Mouse (Mus musculus) gastrocnemius, postnatal 14 days (tissue): ENCODE data around the gene Tubb4a. TPM values are rescaled to one million over a fixed set of nuclear protein-coding genes. Genes with fewer than 3 reads are reported as not detected.
A peak's percentile ranks its signal among the peaks of the same experiment; 100 is the strongest.
"Not testable (repeated sequence)": the region's sequence is repeated elsewhere in the genome, so short reads cannot be mapped to it uniquely, and the experiment has no call there.

Experiments used
- DNase-seq: peaks from one replicate; pipeline ENCODE4 v3.0.0; 2021; ENCODE audit warnings: mixed read lengths
- intact Hi-C: fragments of 180-260 bp; cut with DNase I; formaldehyde crosslinking; loops from one replicate; pipeline ENCODE4 v1.15.1; 2025; ENCODE audit warnings: low total_unique reads
- long read RNA-seq, 2 experiments: library from polyadenylated mRNA; stranded (forward); transcript quantifications; one replicate each; pipeline ENCODE4 v2.0.0; 2021
- total RNA-seq, 2 experiments: library from RNA; stranded (reverse); gene quantifications; 2 replicates each; pipeline ENCODE4 v1.2.3; 2021

The Tubb4a gene
- 1 to 10 TPM; 1.5 to 3.3 TPM for total RNA-seq
- long read RNA-seq, experiment 1, partial matches to known transcripts: 0 of 2 reads
- long read RNA-seq, experiment 1, other reads (novel, unspliced or antisense): 0 of 2 reads
- long read RNA-seq, experiment 2, partial matches to known transcripts: 0 of 1 reads
- long read RNA-seq, experiment 2, other reads (novel, unspliced or antisense): 0 of 1 reads

DNA sequence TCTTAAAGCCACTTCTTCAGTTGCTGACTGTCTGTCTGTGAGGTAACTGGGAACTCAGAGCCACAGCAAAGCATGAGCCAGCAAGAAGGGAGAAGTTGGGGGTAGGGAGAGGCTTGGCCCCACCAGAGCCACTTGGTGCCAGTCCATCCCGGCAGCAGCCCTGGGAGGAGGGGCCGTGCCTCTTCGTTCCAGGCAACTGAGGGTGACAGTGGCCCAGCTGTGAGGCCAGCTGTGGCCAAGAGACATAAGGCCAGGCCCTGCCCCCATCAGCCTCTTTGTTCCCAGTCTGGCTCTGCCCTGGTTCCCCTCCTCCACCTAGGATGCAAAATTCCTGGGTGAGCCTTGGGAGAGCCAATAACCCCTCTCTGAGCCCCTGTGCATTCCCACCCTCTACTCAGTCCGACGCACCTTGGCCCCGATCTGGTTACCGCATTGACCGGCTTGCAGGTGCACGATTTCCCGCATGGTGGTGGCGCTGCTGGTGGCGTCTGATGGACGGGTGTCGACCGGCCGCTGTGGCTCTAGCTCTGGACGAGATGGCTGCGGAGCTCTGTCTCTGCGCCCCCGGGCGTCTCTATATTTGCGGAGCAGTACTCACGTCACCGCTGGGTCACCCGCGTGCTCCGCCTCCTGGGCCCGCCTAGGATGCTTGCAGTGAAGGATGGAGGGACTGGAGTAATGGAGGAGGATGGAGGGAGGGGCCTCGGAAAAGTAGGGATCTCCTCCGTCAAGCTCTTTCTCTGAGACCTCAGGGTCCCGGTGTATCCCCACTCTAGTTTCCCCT lies at the start of gene Tubb4a:
TSS of gene Tubb4a (minus strand) at position 734 of the 784 bp plus-strand sequence.
- intact Hi-C loops: no loop called here
- DNase-seq: peak; percentile 50

DNA sequence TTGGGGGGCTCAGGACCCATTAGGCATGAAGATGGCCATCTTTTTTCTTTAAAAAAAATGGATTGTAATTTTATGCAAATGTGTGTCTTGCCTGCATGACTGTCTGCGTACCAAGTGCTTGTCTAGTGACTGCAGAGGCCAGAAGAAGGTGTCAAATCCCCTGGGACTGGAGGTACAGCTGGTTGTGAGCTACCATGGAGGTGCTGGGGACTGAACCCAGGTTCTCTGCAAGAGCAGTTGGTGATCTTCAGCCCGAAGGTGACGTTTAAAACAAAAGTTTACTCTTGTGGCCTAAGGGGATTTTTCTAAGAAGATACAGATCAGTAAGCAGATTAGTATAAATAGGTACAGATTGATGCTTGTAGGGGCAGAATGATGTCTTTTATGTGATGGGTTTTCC lies 48.1 kb upstream of the Tubb4a start:
- intact Hi-C loops: no loop called here

DNA sequence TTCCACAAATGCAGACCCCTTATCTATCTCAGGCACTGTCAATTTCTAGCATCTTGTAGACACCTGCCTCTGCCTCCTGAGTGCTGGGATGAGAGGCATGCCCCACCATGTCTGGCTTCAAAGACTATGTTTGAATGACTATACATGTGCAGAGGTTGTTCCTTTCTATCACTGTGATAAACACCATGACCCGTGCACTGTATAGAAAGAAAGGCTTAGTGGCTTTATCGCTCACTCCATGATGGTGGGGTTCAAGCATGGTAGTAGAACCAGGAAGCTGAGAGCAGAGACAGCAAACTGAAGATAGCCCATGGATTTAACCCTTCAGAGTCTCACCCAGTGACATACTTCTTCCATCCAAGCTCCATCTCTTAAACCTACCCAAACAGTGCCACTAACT lies 47.1 kb upstream of the Tubb4a start:
- DNase-seq: no peak
- intact Hi-C loops: no loop called here

More for the DNA sequence above, 48.1 kb upstream of the Tubb4a start:
- no peak for DNase-seq

DNA sequence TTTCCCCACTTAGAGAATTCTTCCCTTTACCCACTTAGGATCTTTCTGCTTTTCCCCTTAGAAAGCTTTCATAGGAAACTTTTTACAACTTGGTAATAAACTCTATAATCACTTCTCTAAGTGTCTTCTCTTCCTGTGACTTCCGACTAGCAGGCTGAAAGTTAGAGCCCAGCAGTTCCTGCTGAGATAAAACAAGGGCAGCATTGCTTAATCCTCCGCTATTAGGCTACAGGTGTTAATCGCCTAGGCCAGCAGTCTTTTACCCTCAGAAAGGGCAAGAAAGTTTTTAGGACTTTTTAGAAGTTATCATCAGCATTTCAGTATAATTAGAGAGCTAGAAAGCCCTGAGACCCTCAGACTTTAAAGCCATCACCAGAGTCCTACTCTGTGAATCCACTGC lies 46.4 kb upstream of the Tubb4a start:
- intact Hi-C loops, DNase-seq: not testable (repeated sequence)

DNA sequence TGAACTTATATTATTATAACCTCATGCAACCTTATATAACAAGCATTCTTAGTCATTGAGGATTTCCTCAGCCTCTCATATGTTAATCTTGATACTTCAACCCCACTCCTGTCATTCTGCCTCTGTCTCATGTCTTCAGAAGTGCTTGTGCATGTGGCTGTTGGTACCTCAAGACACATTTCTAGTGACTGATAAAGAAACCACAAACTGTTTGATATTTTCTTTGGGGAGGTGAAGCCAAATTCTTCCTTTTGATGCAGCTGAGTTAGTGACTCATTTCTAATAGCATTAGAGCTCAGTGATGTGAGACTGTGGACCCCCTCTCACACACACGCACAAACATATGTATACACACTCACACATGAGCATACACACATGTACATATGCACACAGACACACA lies 44.2 kb upstream of the Tubb4a start:
- intact Hi-C loops: loop anchor here (2.0 kb wide), 1 partner anchor 75 kb away; no protein-coding TSS in a partner anchor
- no peak for DNase-seq

DNA sequence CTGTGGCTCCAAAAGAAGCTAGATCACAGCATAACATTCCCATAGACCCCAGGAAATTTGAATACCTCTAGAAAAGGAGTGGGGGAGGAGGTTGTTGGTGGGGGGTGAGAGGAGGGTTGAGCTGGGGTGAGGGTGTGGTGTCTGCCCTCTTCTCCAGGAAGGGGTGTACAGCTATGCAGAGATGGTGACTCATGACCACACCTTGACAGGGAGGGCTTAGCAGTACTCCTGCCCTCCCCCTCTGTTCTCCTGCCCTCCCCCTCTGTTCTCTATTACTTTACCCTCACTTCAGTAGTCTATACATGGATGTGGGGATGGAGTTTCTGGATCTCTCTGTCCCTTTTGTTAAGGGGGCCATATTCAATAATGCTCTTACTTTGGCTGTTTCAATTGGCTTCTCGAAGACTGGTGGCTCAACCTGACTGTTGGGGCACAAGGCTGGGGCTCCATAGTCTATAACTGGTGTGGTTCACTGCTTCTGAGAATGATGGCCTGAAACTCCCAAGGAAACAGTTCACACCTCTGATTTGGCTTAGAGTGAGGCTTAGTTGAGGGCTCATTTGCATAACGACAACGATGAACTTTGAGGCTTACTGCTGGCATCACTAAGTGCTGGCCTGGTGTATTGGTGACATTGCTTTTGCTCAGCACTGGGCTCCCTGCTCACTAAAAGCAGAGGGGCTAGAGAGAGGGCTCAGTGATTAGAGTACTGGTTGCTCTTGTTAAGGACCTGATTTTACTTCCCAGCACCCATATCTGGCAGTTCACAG lies 38.5 kb upstream of the Tubb4a start:
- intact Hi-C loops: no loop called here

DNA sequence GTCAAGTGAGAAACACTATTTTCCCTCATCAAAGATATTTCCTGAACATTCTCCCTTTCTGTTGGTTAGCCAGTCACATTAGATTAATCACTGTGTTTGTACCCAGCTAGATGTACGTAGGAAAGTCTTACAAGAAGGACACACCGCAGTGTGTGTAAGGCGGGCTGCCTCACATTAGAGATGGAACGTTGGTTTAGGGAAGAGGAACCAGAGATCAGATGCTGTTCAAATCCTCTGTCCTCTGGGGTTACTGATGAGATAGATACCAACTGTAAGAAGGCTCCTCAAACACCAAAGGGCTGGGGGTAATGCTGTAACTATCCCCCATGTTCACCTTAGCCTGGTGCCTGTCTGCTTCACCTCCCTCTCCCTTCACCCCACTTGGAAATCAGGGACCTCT lies 37.2 kb upstream of the Tubb4a start:
- intact Hi-C loops: no loop called here

More for the DNA sequence above, 38.5 kb upstream of the Tubb4a start:
- no peak for DNase-seq

DNA sequence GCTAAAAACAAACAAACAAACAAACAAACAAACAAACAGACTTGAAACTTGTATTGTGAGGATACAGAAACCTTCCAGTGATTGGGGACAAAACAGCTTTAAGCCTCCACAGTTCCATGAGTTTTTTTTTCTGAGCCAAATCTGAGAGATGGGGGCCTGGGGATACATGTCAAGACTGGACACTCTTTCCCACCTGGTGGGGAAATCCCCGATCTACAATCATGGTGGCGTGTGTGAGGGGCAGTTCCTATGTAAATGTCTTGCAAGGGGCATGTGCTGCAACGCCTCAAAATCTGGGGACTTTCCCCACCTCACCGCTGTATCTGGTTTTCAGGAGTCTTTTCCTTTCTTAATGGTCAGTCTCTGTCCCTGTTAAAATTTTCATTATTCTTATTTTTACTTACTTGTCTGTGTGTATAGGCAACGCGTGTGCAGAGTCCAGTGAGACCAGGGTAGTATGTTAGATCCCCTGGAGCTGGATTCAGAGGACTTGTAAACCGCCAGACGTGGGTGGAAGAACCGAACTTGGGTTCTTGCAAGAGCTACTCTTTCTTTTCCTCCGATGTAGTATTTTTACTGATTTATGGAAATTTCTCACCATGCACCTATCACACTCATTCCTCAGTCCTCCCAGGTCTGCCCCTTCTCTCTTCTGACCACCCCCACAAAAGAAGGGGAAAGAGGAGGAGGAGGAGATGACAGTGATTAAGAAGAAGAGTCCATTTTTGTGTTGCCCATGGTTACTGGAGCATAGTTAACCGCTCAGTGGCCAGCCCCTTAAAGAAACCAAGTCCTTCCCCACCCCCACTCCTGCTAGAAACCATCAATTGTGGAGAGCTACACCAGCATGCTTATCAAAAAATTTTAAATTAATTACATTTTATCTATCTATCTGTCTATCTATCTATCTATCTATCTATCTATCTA lies 35.9 kb upstream of the Tubb4a start:
- DNase-seq: no peak
- intact Hi-C loops: no loop called here

More for the DNA sequence above, 37.2 kb upstream of the Tubb4a start:
- DNase-seq: no peak

DNA sequence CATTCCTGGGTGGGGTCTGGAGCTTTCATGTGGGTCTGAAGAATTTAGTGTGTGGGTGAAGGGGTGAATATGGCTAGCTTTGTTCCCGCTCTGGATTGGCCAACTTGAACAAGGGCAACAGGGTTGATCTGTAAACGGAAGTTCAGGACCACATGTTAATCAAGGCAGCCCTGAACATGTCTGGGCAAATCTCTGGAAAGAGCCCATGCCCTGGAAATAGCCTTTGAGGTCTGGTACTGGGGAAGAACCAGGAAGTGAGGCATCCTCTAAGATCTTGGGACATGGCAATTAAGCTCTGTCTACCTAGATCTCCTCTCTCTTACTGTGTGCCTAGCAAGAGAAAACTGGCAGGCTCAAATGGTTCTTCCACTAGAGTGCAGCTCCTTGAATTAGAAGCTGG lies 34.3 kb upstream of the Tubb4a start:
- intact Hi-C loops: no loop called here
- no peak for DNase-seq

DNA sequence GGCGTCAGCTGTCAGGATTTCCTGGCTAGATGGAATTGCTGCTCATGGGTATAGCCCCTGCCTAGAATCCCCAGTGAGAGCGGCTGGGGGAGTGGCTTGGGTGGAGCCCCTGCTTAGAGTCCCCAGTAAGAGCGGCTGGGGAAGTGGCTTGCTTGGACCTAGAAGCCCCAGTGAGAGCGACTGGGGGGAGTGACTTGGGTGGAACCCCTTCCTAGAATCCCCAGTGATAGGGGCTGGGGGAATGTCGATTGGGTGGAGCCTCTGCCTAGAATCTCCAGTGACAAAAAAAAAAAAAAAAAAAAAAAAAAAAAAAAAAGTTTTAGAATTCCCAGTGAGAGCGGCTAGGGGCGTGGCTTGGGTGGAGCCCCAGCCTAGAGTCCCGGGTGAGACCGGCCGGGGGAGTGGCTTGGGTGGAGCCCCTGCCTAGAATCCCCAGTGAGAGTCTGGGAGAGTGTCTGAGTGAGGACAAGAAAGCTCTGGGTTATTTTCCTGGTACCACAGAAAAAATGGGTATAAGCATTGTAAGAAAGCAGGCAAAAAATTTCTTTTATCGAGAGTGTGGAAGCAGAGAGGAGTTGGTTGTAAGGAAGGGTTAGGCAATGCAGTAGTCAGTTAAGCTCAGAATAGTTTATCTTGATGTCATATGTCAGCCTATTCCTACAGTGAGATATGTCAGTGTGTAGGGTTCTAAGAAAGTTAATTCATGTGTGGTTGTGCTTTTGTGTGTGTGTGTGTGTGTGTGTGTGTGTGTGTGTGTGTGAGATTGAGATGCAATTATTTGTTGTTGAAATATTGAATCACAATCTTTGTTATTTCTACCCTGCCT lies 31.2 kb upstream of the Tubb4a start:
- intact Hi-C loops: no loop called here
- DNase-seq: peak; percentile 36

DNA sequence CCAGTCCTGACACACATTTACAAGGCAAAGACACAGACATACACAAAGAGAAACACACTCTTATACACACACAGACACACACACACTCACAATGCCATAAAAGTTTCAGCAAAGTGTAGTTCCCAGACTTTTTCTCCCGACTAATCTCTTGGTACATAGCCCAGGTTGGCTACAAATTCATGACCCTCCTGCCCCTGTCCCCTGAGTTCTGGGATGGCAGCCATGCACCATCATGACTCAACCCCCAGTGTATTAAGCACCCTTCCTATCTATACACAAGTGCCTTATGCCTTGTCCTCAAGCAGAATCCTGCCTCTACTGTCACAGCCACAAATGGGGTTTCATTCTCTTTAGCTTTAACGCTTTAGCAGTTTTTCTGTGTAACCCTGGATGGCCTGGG lies 29.2 kb upstream of the Tubb4a start:
- intact Hi-C loops: no loop called here
- DNase-seq: no peak

DNA sequence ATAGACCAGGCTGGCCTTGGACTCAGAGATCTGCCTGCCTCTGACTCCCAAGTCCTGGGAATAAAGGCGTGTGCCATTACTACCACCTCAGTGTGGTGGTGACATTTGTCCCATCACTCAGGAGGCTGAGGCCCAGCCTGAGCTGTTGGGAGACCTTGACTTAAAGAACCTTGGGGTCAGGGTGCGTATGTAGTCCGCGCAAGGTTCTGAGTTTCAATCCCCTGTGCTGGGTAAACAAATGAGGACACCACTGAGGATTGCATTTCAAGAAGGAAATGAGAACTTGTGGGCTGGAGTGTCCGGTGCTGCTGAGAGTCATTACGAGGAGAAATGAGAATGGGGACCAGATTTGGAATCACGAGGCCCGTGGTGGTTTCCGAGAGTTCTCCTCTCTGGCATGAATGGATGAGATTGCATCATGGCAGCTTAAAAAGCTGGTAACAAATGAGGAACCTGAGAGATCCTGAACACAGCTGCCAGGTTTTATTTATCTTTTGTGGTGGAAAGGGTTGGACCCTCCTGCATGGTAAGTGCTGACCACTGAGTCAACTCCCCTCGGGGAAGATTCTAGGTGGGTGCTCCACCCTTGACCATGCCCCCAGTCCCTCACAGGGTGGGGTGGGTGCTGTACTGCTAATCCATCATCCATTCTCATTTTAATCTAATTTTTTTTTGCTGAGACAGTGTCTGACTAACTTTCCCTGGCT lies 25.3 kb upstream of the Tubb4a start:
- DNase-seq: no peak

DNA sequence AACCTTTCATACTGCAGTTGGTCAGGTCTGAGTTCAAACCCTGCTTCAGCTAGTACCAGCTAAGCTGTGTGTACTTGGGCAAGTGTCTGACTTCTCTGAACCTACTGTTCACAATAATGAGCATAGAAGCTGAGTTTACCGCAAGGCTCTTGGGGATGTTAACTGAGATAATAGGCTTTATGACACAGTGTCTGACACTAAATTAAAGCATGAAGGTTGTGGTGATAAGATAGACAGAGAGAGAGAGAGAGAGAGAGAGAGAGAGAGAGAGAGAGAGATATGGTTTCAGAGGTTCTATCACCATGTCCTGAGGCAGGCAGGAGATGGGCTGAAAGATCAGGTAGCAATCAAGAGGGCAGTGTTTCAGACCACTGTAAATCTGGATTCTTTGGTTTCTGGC lies 22.4 kb upstream of the Tubb4a start:
- DNase-seq: no peak
- intact Hi-C loops: no loop called here

More for the DNA sequence above, 25.3 kb upstream of the Tubb4a start:
- intact Hi-C loops: no loop called here

DNA sequence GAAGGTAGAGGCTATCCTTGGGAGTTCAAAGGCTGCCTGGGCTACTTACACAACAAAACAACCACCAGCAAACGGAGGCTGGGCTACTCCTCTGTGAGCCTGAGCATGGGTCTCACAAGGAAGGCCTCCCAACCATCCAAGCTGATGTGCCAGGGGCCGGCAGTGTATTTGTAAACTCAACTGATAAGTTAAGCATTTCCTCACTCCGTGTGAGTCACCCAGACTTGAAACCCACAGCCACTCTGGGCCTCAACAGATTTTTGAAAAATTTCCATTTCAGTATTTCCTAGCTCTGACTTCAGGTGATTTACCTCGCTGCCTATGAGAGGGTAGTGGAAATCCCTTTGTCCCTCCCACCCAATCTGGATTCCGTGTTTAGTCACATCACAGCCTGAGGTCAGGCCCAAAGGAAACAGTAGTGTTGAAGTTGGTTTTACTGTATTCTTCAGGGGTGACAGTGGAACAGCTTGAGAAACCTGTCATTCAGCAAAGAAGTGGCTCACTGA lies 21.1 kb upstream of the Tubb4a start:
- DNase-seq: no peak
- intact Hi-C loops: no loop called here

DNA sequence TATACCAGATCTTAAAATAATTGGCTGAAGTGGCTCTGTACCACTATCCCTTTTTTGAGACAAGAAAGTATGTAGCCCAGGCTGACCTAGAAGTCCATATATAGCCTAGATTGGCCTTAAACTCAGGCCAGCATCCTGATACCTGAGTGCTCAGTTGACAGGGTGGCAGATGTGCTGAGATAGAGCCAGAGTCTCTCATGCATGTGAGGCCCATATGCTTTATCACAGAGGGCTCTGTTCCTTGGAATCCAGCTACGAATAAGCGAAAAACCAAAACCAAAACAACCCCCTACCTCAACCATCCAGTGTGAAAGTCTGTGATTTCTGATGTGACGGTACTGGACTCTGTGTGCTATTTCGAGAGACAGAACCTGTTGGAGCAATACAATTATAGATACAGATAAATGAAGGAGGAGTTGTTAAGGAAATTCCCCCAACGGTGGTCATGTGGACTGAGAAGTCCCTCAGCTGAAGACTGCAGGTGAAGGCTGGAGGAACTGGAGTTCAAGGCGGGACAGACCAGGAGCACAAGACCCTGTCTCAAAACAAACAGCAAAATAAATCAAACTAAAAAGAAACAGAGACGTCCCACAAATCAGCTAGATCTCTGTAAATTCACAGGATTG lies 20.6 kb upstream of the Tubb4a start:
- DNase-seq: no peak

DNA sequence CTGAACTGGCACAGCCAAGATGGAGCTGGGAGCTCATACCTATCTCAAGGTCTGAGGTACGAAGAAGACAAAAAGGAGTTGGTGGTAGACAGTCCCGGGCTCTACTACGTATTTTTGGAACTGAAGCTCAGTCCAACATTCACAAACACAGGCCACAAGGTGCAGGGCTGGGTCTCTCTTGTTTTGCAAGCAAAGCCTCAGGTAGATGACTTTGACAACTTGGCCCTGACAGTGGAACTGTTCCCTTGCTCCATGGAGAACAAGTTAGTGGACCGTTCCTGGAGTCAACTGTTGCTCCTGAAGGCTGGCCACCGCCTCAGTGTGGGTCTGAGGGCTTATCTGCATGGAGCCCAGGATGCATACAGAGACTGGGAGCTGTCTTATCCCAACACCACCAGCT lies 19.5 kb upstream of the Tubb4a start:
- DNase-seq: no peak
- intact Hi-C loops: no loop called here

More for the DNA sequence above, 20.6 kb upstream of the Tubb4a start:
- intact Hi-C loops: no loop called here

DNA sequence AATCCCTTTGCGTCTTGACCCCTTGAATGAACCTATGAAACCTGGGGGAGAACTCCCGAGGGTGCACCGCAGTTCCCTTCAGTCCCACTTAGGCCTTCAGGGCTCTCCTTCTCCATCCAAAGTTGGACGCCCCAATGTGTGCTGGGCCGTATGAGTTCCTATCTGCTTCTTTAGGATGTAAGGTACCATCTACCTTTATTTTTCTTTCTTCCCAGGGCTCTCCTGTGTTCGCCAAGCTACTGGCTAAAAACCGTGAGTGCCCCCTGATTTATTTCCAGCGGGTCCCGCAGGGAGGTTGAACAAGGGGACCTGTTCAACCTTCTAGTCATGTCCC lies 18.4 kb upstream of the Tubb4a start:
- DNase-seq: no peak
- intact Hi-C loops: no loop called here
